Mouse (Mus musculus): ENCODE data around the gene Cstad. TPM values are rescaled to one million over a fixed set of nuclear protein-coding genes. Genes with fewer than 3 reads are reported as not detected.

The Cstad gene
- polyA plus RNA-seq, 1 experiment, result 0.85 TPM

DNA sequence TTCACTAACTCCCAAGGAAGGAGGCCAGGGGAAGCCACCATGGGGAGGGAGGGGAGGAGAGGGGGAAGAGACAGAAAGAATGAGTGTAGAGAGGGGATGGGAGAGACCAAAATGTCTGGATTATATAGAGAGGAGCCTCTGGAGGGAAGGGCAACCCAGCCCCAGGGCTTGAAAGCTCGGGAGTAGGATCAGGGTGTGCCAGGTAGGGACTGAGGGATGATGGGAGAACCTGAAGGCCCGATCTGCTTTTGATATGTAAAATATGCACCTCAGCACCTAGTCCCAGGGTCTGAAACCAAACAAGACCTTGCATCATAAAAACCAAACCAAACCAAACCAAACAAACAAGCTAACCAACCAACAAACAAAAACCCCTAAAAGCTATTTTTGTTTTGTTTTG is 16.8 kb upstream of the Cstad start:
- H3K36me3 ChIP-seq (ENCODE audit: control insufficient read depth, insufficient read depth, low read length), result no peaks in the 10 kb centered on the region
- 83% methylated on average over 2 of the region's 2 CpGs for WGBS
- TF ChIP-seq CTCF (IDR thresholded peaks at IDR 0.05; ENCODE audit: extremely low read depth, insufficient read depth, insufficient read length, insufficient replicate concordance) (no peak), POLR2A (IDR thresholded peaks at IDR 0.05; ENCODE audit: low read depth, low read length) (no peak)
- no peaks in the 10 kb centered on the region for H3K4me1 ChIP-seq (ENCODE audit: control insufficient read depth, insufficient read depth, insufficient read length)
- H3K27ac ChIP-seq (ENCODE audit: insufficient read depth, low read length), result no peak overlapping the region
- no peak for DNase-seq (ENCODE audit: low read depth in 1 of 2, low spot score in 2 of 2)
- H3K27me3 ChIP-seq (ENCODE audit: control insufficient read depth, insufficient read depth, low read length), result no peaks in the 10 kb centered on the region
- no peak overlapping the region for H3K4me3 ChIP-seq (ENCODE audit: extremely low read depth, insufficient read depth, insufficient read length)

DNA sequence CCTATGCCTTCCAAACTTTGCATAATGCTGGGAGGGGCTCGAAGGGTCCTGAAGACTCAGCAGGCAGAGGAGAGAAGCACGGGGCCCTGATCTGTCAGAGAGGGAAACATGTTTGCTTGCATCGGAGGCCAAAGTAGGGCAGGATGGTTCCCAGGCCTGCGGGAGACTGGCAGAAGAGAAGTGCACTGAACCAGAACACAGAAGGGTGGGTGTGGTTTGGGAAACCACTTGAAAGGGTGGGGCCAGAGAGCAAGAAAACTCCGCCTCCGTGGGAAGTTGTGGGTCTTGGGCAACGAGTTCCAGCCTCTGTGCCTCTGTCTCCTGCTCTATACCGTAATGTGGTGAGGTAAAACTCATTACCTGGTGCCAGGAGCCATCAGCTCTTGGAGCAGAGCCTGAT is 7.7 kb upstream of the Cstad start:
- no peak overlapping the region for H3K4me3 ChIP-seq (ENCODE audit: extremely low read depth, insufficient read depth, insufficient read length)
- peak; percentile 29 to 64 for DNase-seq (ENCODE audit: low read depth in 1 of 2, low spot score in 2 of 2)
- peaks cover 14% of the 10 kb centered on the region; the same call in 1 of the 2 replicates for H3K4me1 ChIP-seq (ENCODE audit: control insufficient read depth, insufficient read depth, insufficient read length)
- no peak; the same call in 1 of the 2 replicates for TF ChIP-seq POLR2A (IDR thresholded peaks at IDR 0.05; ENCODE audit: low read depth, low read length)
- TF ChIP-seq CTCF (IDR thresholded peaks at IDR 0.05; ENCODE audit: extremely low read depth, insufficient read depth, insufficient read length, insufficient replicate concordance), result no peak
- H3K27me3 ChIP-seq (ENCODE audit: control insufficient read depth, insufficient read depth, low read length), result no peaks in the 10 kb centered on the region
- H3K36me3 ChIP-seq (ENCODE audit: control insufficient read depth, insufficient read depth, low read length), result no peaks in the 10 kb centered on the region
- WGBS, result 5% methylated on average over 8 of the region's 8 CpGs
- H3K27ac ChIP-seq (ENCODE audit: insufficient read depth, low read length), result peak overlapping the region; percentile 12; the same call in 1 of the 2 replicates

DNA sequence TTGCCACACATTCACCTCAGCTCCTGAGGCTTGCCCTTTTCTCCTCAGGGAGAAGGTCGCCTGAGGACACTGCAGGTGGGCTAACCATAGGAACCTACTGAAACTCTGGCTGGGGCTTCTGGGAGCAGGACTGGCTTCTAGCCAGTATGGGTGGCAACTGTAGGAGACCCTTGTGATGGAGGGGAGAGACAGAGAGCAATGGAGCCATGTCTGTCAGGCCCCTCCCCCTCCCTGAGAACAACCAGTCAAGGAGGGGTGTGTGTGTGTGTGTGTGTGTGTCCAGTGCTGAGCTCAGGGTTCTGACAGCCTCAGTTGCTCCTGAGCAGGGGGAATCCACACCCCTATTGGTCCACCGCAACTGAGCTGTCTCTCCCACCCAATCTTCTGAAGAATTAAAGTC is 7.2 kb upstream of the Cstad start:
- Histone ChIP-seq H3K4me3 (ENCODE audit: extremely low read depth, insufficient read depth, insufficient read length) (no peak overlapping the region), H3K4me1 (ENCODE audit: control insufficient read depth, insufficient read depth, insufficient read length) (peaks cover 14% of the 10 kb centered on the region; the same call in 1 of the 2 replicates), H3K36me3 (ENCODE audit: control insufficient read depth, insufficient read depth, low read length) (no peaks in the 10 kb centered on the region), H3K27me3 (ENCODE audit: control insufficient read depth, insufficient read depth, low read length) (no peaks in the 10 kb centered on the region), H3K27ac (ENCODE audit: insufficient read depth, low read length) (no peak overlapping the region)
- TF ChIP-seq CTCF (IDR thresholded peaks at IDR 0.05; ENCODE audit: extremely low read depth, insufficient read depth, insufficient read length, insufficient replicate concordance) (no peak), POLR2A (IDR thresholded peaks at IDR 0.05; ENCODE audit: low read depth, low read length) (no peak)
- WGBS, result 59% methylated on average over 2 of the region's 2 CpGs
- no peak for DNase-seq (ENCODE audit: low read depth in 1 of 2, low spot score in 2 of 2)

DNA sequence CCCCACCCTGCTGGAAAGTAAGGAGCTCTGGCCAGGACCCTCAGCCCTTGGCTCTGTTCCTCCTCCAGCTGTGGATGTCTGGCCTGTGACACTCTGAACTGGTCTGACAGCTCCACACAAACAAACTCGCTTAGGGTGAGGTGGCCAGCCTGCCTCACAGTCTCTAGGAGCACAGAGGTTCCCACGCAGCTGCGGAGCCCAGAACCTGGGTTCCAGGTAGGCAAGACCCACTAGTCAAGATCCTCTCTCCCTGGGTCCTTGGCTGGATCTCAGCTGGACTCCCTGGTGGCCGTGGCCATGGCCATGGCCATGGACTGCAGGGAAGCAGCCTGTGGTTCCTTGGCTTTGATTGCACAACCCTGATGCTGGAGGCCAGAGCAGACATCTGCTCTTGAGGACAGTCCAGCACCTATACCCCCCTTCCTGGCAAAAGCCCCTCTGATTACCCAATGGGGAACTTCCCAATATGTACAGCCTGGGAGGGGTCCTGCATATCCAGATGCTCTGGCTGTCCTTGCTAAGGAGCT is 5.8 kb upstream of the Cstad start:
- 81% methylated on average over 4 of the region's 4 CpGs for WGBS
- Histone ChIP-seq H3K27ac (ENCODE audit: insufficient read depth, low read length) (no peak overlapping the region), H3K36me3 (ENCODE audit: control insufficient read depth, insufficient read depth, low read length) (no peaks in the 10 kb centered on the region), H3K4me3 (ENCODE audit: extremely low read depth, insufficient read depth, insufficient read length) (no peak overlapping the region), H3K27me3 (ENCODE audit: control insufficient read depth, insufficient read depth, low read length) (no peaks in the 10 kb centered on the region), H3K4me1 (ENCODE audit: control insufficient read depth, insufficient read depth, insufficient read length) (peaks cover 17% of the 10 kb centered on the region)
- TF ChIP-seq CTCF (IDR thresholded peaks at IDR 0.05; ENCODE audit: extremely low read depth, insufficient read depth, insufficient read length, insufficient replicate concordance) (no peak), POLR2A (IDR thresholded peaks at IDR 0.05; ENCODE audit: low read depth, low read length) (no peak)
- no peak for DNase-seq (ENCODE audit: low read depth in 1 of 2, low spot score in 2 of 2)

DNA sequence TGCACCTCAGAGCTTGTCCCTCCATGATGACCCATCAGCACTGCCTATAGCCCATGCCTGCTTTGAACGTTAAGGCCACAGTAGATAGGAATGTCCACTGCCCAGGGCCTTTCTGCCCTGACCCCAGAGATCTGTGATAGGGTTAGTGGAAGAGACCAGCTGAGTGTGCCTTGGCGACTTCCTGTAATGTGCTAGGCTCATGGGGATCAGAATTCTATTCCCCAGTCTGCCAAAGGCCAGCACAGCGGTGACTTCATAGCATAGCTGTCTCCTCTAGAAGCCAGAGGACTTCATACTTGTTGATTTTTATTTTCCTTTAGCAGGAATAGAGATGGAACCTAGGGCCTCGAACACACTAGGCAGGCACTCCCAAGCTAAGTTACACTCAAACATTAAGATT is 5.1 kb upstream of the Cstad start:
- peaks cover 23% of the 10 kb centered on the region for H3K4me1 ChIP-seq (ENCODE audit: control insufficient read depth, insufficient read depth, insufficient read length)
- no peak overlapping the region for H3K4me3 ChIP-seq (ENCODE audit: extremely low read depth, insufficient read depth, insufficient read length)
- TF ChIP-seq CTCF (IDR thresholded peaks at IDR 0.05; ENCODE audit: extremely low read depth, insufficient read depth, insufficient read length, insufficient replicate concordance) (no peak), POLR2A (IDR thresholded peaks at IDR 0.05; ENCODE audit: low read depth, low read length) (no peak)
- no peaks in the 10 kb centered on the region for H3K36me3 ChIP-seq (ENCODE audit: control insufficient read depth, insufficient read depth, low read length)
- no peak for DNase-seq (ENCODE audit: low read depth in 1 of 2, low spot score in 2 of 2)
- no peak overlapping the region for H3K27ac ChIP-seq (ENCODE audit: insufficient read depth, low read length)
- WGBS, result 83% methylated on average over 4 of the region's 4 CpGs
- H3K27me3 ChIP-seq (ENCODE audit: control insufficient read depth, insufficient read depth, low read length), result no peaks in the 10 kb centered on the region

DNA sequence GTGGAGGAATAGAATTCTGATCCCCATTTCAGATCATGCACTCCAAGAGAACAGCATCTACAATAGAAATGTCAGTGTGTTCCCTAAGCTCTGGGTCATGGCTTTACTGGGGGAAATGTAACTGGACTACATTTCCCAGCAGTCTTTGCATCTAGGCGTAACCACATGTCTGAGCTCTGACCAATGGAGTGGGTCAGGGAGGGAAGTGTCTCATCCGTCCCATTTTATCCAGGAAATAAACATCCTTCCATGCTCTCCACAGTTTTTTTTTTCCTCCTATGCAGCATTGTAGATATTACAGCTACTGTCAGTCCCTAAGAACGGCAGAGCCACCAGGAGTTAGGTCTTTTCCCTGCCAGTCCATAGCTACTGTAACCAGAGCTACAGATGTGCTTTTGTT is 3.9 kb upstream of the Cstad start:
- Histone ChIP-seq H3K4me3 (ENCODE audit: extremely low read depth, insufficient read depth, insufficient read length) (no peak overlapping the region), H3K27me3 (ENCODE audit: control insufficient read depth, insufficient read depth, low read length) (no peaks in the 10 kb centered on the region), H3K36me3 (ENCODE audit: control insufficient read depth, insufficient read depth, low read length) (no peaks in the 10 kb centered on the region), H3K4me1 (ENCODE audit: control insufficient read depth, insufficient read depth, insufficient read length) (peaks cover 23% of the 10 kb centered on the region), H3K27ac (ENCODE audit: insufficient read depth, low read length) (no peak overlapping the region)
- TF ChIP-seq CTCF (IDR thresholded peaks at IDR 0.05; ENCODE audit: extremely low read depth, insufficient read depth, insufficient read length, insufficient replicate concordance), result no peak
- 4% methylated on average over 3 of the region's 3 CpGs for WGBS
- peak; percentile 29 to 30 for DNase-seq (ENCODE audit: low read depth in 1 of 2, low spot score in 2 of 2)

DNA sequence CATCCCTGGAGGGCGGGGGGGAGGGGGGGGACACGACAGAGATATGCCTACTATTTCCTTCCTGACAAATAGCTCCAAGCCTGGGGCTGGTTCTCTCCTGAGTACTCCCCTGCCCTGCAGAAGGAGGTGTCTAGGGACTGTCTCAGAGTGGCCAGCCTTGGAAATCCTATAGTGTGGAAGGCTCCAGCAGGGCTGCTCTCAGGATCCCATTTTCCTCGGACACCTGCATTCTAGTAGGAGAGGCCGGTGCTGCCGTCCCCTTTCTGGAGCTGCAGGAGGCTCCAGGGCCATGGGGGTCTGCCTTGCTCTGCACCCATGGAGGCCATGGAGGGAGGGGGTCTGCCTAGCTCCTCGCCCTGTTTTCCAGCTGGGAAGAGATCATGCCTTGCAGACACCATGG is 2.4 kb upstream of the Cstad start:
- Histone ChIP-seq H3K27ac (ENCODE audit: insufficient read depth, low read length) (no peak overlapping the region), H3K4me1 (ENCODE audit: control insufficient read depth, insufficient read depth, insufficient read length) (peaks cover 13% of the 10 kb centered on the region), H3K4me3 (ENCODE audit: extremely low read depth, insufficient read depth, insufficient read length) (no peak overlapping the region), H3K27me3 (ENCODE audit: control insufficient read depth, insufficient read depth, low read length) (no peaks in the 10 kb centered on the region), H3K36me3 (ENCODE audit: control insufficient read depth, insufficient read depth, low read length) (no peaks in the 10 kb centered on the region)
- TF ChIP-seq CTCF (IDR thresholded peaks at IDR 0.05; ENCODE audit: extremely low read depth, insufficient read depth, insufficient read length, insufficient replicate concordance) (no peak), POLR2A (IDR thresholded peaks at IDR 0.05; ENCODE audit: low read depth, low read length) (no peak)
- WGBS, result 73% methylated on average over 6 of the region's 6 CpGs
- DNase-seq (ENCODE audit: low read depth in 1 of 2, low spot score in 2 of 2), result no peak
